Mouse (Mus musculus) lung, postnatal 0 days (tissue): Measurements from ENCODE around the gene Gm20388.

Experiments
- CTCF ChIP-seq: IDR thresholded peaks from 2 replicates; pipeline ENCODE4 v1.5.1; 2016; ENCODE audit warnings: antibody characterized with exemption, mild to moderate bottlenecking
- EP300 ChIP-seq: IDR thresholded peaks from 2 replicates; pipeline ENCODE4 v1.6.1; 2016; ENCODE audit warnings: antibody characterized with exemption, mild to moderate bottlenecking, control low read depth

- TF ChIP-seq CTCF (no peak), EP300 (peak; percentile 64)
Observed at GRCm38 (mm10) chr8:121921582-121921981, 2010.9 kb downstream of the Gm20388 start.
